Mouse (Mus musculus): ENCODE results near the gene Nosip. TPM values are rescaled to one million over a fixed set of nuclear protein-coding genes. Genes with fewer than 3 reads are reported as not detected.
"Not testable (repeated sequence)": the region's sequence is repeated elsewhere in the genome, so short reads cannot be mapped to it uniquely, and the experiment has no call there.

Gene Nosip
- polyA plus RNA-seq, 1 experiment, result 60.4 TPM

GRCm38 (mm10) chr7:45122561-45123185 is 60.4 kb downstream of the Nosip start:
- DNase-seq, result no peak
- peak overlapping the region; percentile 91 for H3K4me3 ChIP-seq (ENCODE audit: insufficient read depth, low read depth, low read length)
- no peaks in the 10 kb centered on the region for H3K27me3 ChIP-seq (replicated peaks; ENCODE audit: control insufficient read depth, insufficient read depth, low read length)
- WGBS, result 72% methylated on average over 15 of the region's 15 CpGs
- H3K4me1 ChIP-seq (ENCODE audit: control insufficient read depth, insufficient read depth, low read length), result peaks cover 18% of the 10 kb centered on the region
- H3K36me3 ChIP-seq (ENCODE audit: control insufficient read depth, insufficient read depth, low read length), result peaks cover 14% of the 10 kb centered on the region; the same call in 1 of the 2 replicates
- no peak overlapping the region for H3K27ac ChIP-seq (ENCODE audit: insufficient read depth, low read depth, low read length)
- TF ChIP-seq POLR2A (IDR thresholded peaks at IDR 0.05; ENCODE audit: low read depth, low read length), result no peak
- no peak for TF ChIP-seq CTCF (conservative IDR thresholded peaks at IDR 0.05; ENCODE audit: insufficient read depth, insufficient read length, low read depth, low read length)

- Histone ChIP-seq H3K4me1 (ENCODE audit: control insufficient read depth, insufficient read depth, low read length) (peaks cover 18% of the 10 kb centered on the region), H3K36me3 (ENCODE audit: control insufficient read depth, insufficient read depth, low read length) (peaks cover 14% of the 10 kb centered on the region; the same call in 1 of the 2 replicates), H3K27ac (ENCODE audit: insufficient read depth, low read depth, low read length) (0 out of 2 replicates have a peak overlapping the region, but pooled peaks have one; percentile 92), H3K4me3 (ENCODE audit: insufficient read depth, low read depth, low read length) (peak overlapping the region; percentile 91), H3K27me3 (replicated peaks; ENCODE audit: control insufficient read depth, insufficient read depth, low read length) (no peaks in the 10 kb centered on the region)
- WGBS, result 10% methylated on average over 12 of the region's 12 CpGs
- no peak for DNase-seq
- TF ChIP-seq POLR2A (IDR thresholded peaks at IDR 0.05; ENCODE audit: low read depth, low read length), result no peak
- no peak for TF ChIP-seq CTCF (conservative IDR thresholded peaks at IDR 0.05; ENCODE audit: insufficient read depth, insufficient read length, low read depth, low read length)
These were observed 60.9 kb downstream of the Nosip start for GRCm38 (mm10) chr7:45123186-45123570.

GRCm38 (mm10) chr7:45124224-45125143 is 62.3 kb downstream of the Nosip start, which contains the start of gene Rps11:
Gene Rps11, minus strand, starts transcription at chr7:45124439.
- H3K27me3 ChIP-seq (replicated peaks; ENCODE audit: control insufficient read depth, insufficient read depth, low read length), result no peaks in the 10 kb centered on the region
- H3K27ac ChIP-seq (ENCODE audit: insufficient read depth, low read depth, low read length), result peak within 1 kb of the TSS; percentile 92
- peaks cover 14% of the 10 kb centered on the region; the same call in 1 of the 2 replicates for H3K36me3 ChIP-seq (ENCODE audit: control insufficient read depth, insufficient read depth, low read length)
- H3K4me3 ChIP-seq (ENCODE audit: insufficient read depth, low read depth, low read length), result peak within 1 kb of the TSS; percentile 91
- peak; percentile 100 for DNase-seq
- H3K4me1 ChIP-seq (ENCODE audit: control insufficient read depth, insufficient read depth, low read length), result peaks cover 20% of the 10 kb centered on the region
- TF ChIP-seq CTCF (conservative IDR thresholded peaks at IDR 0.05; ENCODE audit: insufficient read depth, insufficient read length, low read depth, low read length) (0 out of 2 replicates have a peak, but pooled peaks have one; percentile 2), POLR2A (IDR thresholded peaks at IDR 0.05; ENCODE audit: low read depth, low read length) (peak; percentile 66)
- 2% methylated on average over 59 of the region's 59 CpGs for WGBS

GRCm38 (mm10) chr7:45125144-45125600 is 62.9 kb downstream of the Nosip start:
- peaks cover 23% of the 10 kb centered on the region for H3K4me1 ChIP-seq (ENCODE audit: control insufficient read depth, insufficient read depth, low read length)
- H3K27ac ChIP-seq (ENCODE audit: insufficient read depth, low read depth, low read length), result no peak overlapping the region
- peaks cover 14% of the 10 kb centered on the region; the same call in 1 of the 2 replicates for H3K36me3 ChIP-seq (ENCODE audit: control insufficient read depth, insufficient read depth, low read length)
- TF ChIP-seq POLR2A (IDR thresholded peaks at IDR 0.05; ENCODE audit: low read depth, low read length) (no peak), CTCF (conservative IDR thresholded peaks at IDR 0.05; ENCODE audit: insufficient read depth, insufficient read length, low read depth, low read length) (no peak)
- H3K27me3 ChIP-seq (replicated peaks; ENCODE audit: control insufficient read depth, insufficient read depth, low read length), result no peaks in the 10 kb centered on the region
- no peak for DNase-seq
- no peak overlapping the region for H3K4me3 ChIP-seq (ENCODE audit: insufficient read depth, low read depth, low read length)
- WGBS, result 45% methylated on average over 7 of the region's 7 CpGs

GRCm38 (mm10) chr7:45125649-45126048 is 63.4 kb downstream of the Nosip start:
- Histone ChIP-seq H3K36me3 (ENCODE audit: control insufficient read depth, insufficient read depth, low read length) (peaks cover 14% of the 10 kb centered on the region; the same call in 1 of the 2 replicates), H3K4me1 (ENCODE audit: control insufficient read depth, insufficient read depth, low read length) (peaks cover 23% of the 10 kb centered on the region)
- not testable (repeated sequence) for H3K4me3 ChIP-seq (ENCODE audit: insufficient read depth, low read depth, low read length); H3K27me3 ChIP-seq (replicated peaks; ENCODE audit: control insufficient read depth, insufficient read depth, low read length); DNase-seq; H3K27ac ChIP-seq (ENCODE audit: insufficient read depth, low read depth, low read length)
- WGBS, result 76% methylated on average over 5 of the region's 5 CpGs

GRCm38 (mm10) chr7:45126147-45126843 is 64.1 kb downstream of the Nosip start:
- no peak for DNase-seq
- H3K4me3 ChIP-seq (ENCODE audit: insufficient read depth, low read depth, low read length), result no peak overlapping the region
- peaks cover 23% of the 10 kb centered on the region for H3K4me1 ChIP-seq (ENCODE audit: control insufficient read depth, insufficient read depth, low read length)
- H3K27me3 ChIP-seq (replicated peaks; ENCODE audit: control insufficient read depth, insufficient read depth, low read length), result no peaks in the 10 kb centered on the region
- H3K36me3 ChIP-seq (ENCODE audit: control insufficient read depth, insufficient read depth, low read length), result peaks cover 14% of the 10 kb centered on the region; the same call in 1 of the 2 replicates
- TF ChIP-seq CTCF (conservative IDR thresholded peaks at IDR 0.05; ENCODE audit: insufficient read depth, insufficient read length, low read depth, low read length), result no peak
- TF ChIP-seq POLR2A (IDR thresholded peaks at IDR 0.05; ENCODE audit: low read depth, low read length), result no peak
- 73% methylated on average over 17 of the region's 17 CpGs for WGBS
- H3K27ac ChIP-seq (ENCODE audit: insufficient read depth, low read depth, low read length), result no peak overlapping the region
